Mouse (Mus musculus): ENCODE results near the gene Efcab5. TPM values are rescaled to one million over a fixed set of nuclear protein-coding genes. Genes with fewer than 3 reads are reported as not detected.
A peak's percentile ranks its signal among the peaks of the same experiment; 100 is the strongest.
"Not testable (repeated sequence)": the region's sequence is repeated elsewhere in the genome, so short reads cannot be mapped to it uniquely, and the experiment has no call there.

Gene Efcab5
- polyA plus RNA-seq, 1 experiment from 2014 or later, result 0.37 TPM

- no peaks in the 10 kb centered on the region for H3K4me1 ChIP-seq (ENCODE audit: control insufficient read depth, insufficient read depth, low read length)
- H3K27me3 ChIP-seq (ENCODE audit: control insufficient read depth, insufficient read depth, low read length), result no peaks in the 10 kb centered on the region
- H3K4me3 ChIP-seq (replicated peaks; ENCODE audit: low read length), result no peak overlapping the region
- 0 out of 2 replicates have a peak, but pooled peaks cover 3% of the 10 kb centered on the region for H3K9me3 ChIP-seq (replicated peaks; ENCODE audit: control insufficient read depth, low read length)
- ATAC-seq (ENCODE audit: insufficient read depth, low FRiP score), result no peak
- H3K27ac ChIP-seq (ENCODE audit: low read length), result no peak overlapping the region
- no peak overlapping the region for H3K4me2 ChIP-seq (ENCODE audit: low read depth, low read length)
- no peak overlapping the region for H3K9ac ChIP-seq (ENCODE audit: low read length)
- 90% methylated on average over 6 of the region's 6 CpGs for WGBS
- H3K36me3 ChIP-seq (ENCODE audit: control insufficient read depth, insufficient read depth, low read length), result no peaks in the 10 kb centered on the region
These were observed 38.0 kb downstream of the Efcab5 start for GRCm38 (mm10) chr11:77150806-77151205.

GRCm38 (mm10) chr11:77149783-77150630, 38.8 kb downstream of the Efcab5 start:
- H3K4me1 ChIP-seq (ENCODE audit: control insufficient read depth, insufficient read depth, low read length); H3K4me3 ChIP-seq (replicated peaks; ENCODE audit: low read length); H3K27me3 ChIP-seq (ENCODE audit: control insufficient read depth, insufficient read depth, low read length); H3K27ac ChIP-seq (ENCODE audit: low read length); H3K4me2 ChIP-seq (ENCODE audit: low read depth, low read length); H3K9me3 ChIP-seq (replicated peaks; ENCODE audit: control insufficient read depth, low read length); H3K36me3 ChIP-seq (ENCODE audit: control insufficient read depth, insufficient read depth, low read length); H3K9ac ChIP-seq (ENCODE audit: low read length): not testable (repeated sequence)
- 56% methylated on average over 21 of the region's 22 CpGs for whole genome bisulfite sequencing
- ATAC-seq (ENCODE audit: insufficient read depth, low FRiP score), result peak; percentile 76; the same call in 1 of the 2 replicates

- no peak for ATAC-seq (ENCODE audit: insufficient read depth, low FRiP score)
- Histone ChIP-seq H3K9ac (ENCODE audit: low read length) (no peak overlapping the region), H3K4me3 (replicated peaks; ENCODE audit: low read length) (no peak overlapping the region), H3K4me1 (ENCODE audit: control insufficient read depth, insufficient read depth, low read length) (no peaks in the 10 kb centered on the region), H3K36me3 (ENCODE audit: control insufficient read depth, insufficient read depth, low read length) (no peaks in the 10 kb centered on the region), H3K27me3 (ENCODE audit: control insufficient read depth, insufficient read depth, low read length) (no peaks in the 10 kb centered on the region), H3K27ac (ENCODE audit: low read length) (no peak overlapping the region), H3K4me2 (ENCODE audit: low read depth, low read length) (no peak overlapping the region), H3K9me3 (replicated peaks; ENCODE audit: control insufficient read depth, low read length) (0 out of 2 replicates have a peak, but pooled peaks cover 3% of the 10 kb centered on the region)
- 84% methylated on average over 2 of the region's 2 CpGs for WGBS
These were observed 40.0 kb downstream of the Efcab5 start for GRCm38 (mm10) chr11:77148774-77149173.

GRCm38 (mm10) chr11:77147753-77148152, 41.0 kb downstream of the Efcab5 start:
- no peaks in the 10 kb centered on the region for H3K27me3 ChIP-seq (ENCODE audit: control insufficient read depth, insufficient read depth, low read length)
- no peak for ATAC-seq (ENCODE audit: insufficient read depth, low FRiP score)
- no peaks in the 10 kb centered on the region for H3K36me3 ChIP-seq (ENCODE audit: control insufficient read depth, insufficient read depth, low read length)

GRCm38 (mm10) chr11:77145423-77145822, 43.3 kb downstream of the Efcab5 start:
- 0 out of 2 replicates have a peak, but pooled peaks cover 3% of the 10 kb centered on the region for H3K9me3 ChIP-seq (replicated peaks; ENCODE audit: control insufficient read depth, low read length)
- no peak overlapping the region for H3K27ac ChIP-seq (ENCODE audit: low read length)
- no peak overlapping the region for H3K4me2 ChIP-seq (ENCODE audit: low read depth, low read length)
- no peaks in the 10 kb centered on the region for H3K36me3 ChIP-seq (ENCODE audit: control insufficient read depth, insufficient read depth, low read length)
- H3K4me1 ChIP-seq (ENCODE audit: control insufficient read depth, insufficient read depth, low read length), result no peaks in the 10 kb centered on the region
- no peak overlapping the region for H3K4me3 ChIP-seq (replicated peaks; ENCODE audit: low read length)
- no peak for ATAC-seq (ENCODE audit: insufficient read depth, low FRiP score)
- no peak overlapping the region for H3K9ac ChIP-seq (ENCODE audit: low read length)
- WGBS, result 37% methylated on average over 4 of the region's 4 CpGs
- H3K27me3 ChIP-seq (ENCODE audit: control insufficient read depth, insufficient read depth, low read length), result no peaks in the 10 kb centered on the region

More at GRCm38 (mm10) chr11:77147753-77148152, 41.0 kb downstream of the Efcab5 start:
- 94% methylated on average over 3 of the region's 3 CpGs for WGBS
- H3K27ac ChIP-seq (ENCODE audit: low read length), result no peak overlapping the region
- no peak overlapping the region for H3K9ac ChIP-seq (ENCODE audit: low read length)
- H3K9me3 ChIP-seq (replicated peaks; ENCODE audit: control insufficient read depth, low read length), result 0 out of 2 replicates have a peak, but pooled peaks cover 3% of the 10 kb centered on the region
- no peak overlapping the region for H3K4me3 ChIP-seq (replicated peaks; ENCODE audit: low read length)
- H3K4me2 ChIP-seq (ENCODE audit: low read depth, low read length), result no peak overlapping the region
- H3K4me1 ChIP-seq (ENCODE audit: control insufficient read depth, insufficient read depth, low read length), result no peaks in the 10 kb centered on the region

- Histone ChIP-seq H3K27me3 (ENCODE audit: control insufficient read depth, insufficient read depth, low read length) (no peaks in the 10 kb centered on the region), H3K4me3 (replicated peaks; ENCODE audit: low read length) (no peak overlapping the region), H3K27ac (ENCODE audit: low read length) (no peak overlapping the region), H3K4me2 (ENCODE audit: low read depth, low read length) (no peak overlapping the region), H3K9ac (ENCODE audit: low read length) (no peak overlapping the region), H3K36me3 (ENCODE audit: control insufficient read depth, insufficient read depth, low read length) (no peaks in the 10 kb centered on the region), H3K9me3 (replicated peaks; ENCODE audit: control insufficient read depth, low read length) (no peaks in the 10 kb centered on the region), H3K4me1 (ENCODE audit: control insufficient read depth, insufficient read depth, low read length) (no peaks in the 10 kb centered on the region)
- WGBS, result 75% methylated on average over 6 of the region's 6 CpGs
- no peak for ATAC-seq (ENCODE audit: insufficient read depth, low FRiP score)
These were observed 46.8 kb downstream of the Efcab5 start for GRCm38 (mm10) chr11:77141938-77142337.

- Histone ChIP-seq H3K4me3 (replicated peaks; ENCODE audit: low read length) (no peak overlapping the region), H3K9ac (ENCODE audit: low read length) (no peak overlapping the region), H3K27ac (ENCODE audit: low read length) (no peak overlapping the region), H3K36me3 (ENCODE audit: control insufficient read depth, insufficient read depth, low read length) (no peaks in the 10 kb centered on the region), H3K4me1 (ENCODE audit: control insufficient read depth, insufficient read depth, low read length) (no peaks in the 10 kb centered on the region), H3K9me3 (replicated peaks; ENCODE audit: control insufficient read depth, low read length) (no peaks in the 10 kb centered on the region), H3K4me2 (ENCODE audit: low read depth, low read length) (no peak overlapping the region), H3K27me3 (ENCODE audit: control insufficient read depth, insufficient read depth, low read length) (no peaks in the 10 kb centered on the region)
- no peak for ATAC-seq (ENCODE audit: insufficient read depth, low FRiP score)
- whole genome bisulfite sequencing, result 82% methylated on average over 6 of the region's 6 CpGs
These were observed 48.8 kb downstream of the Efcab5 start for GRCm38 (mm10) chr11:77139976-77140375.

- no peak for ATAC-seq (ENCODE audit: insufficient read depth, low FRiP score)
- H3K9ac ChIP-seq (ENCODE audit: low read length), result no peak overlapping the region
- H3K27ac ChIP-seq (ENCODE audit: low read length), result no peak overlapping the region
- H3K4me2 ChIP-seq (ENCODE audit: low read depth, low read length), result no peak overlapping the region
- no peaks in the 10 kb centered on the region for H3K27me3 ChIP-seq (ENCODE audit: control insufficient read depth, insufficient read depth, low read length)
- 93% methylated on average over 4 of the region's 4 CpGs for WGBS
- H3K4me1 ChIP-seq (ENCODE audit: control insufficient read depth, insufficient read depth, low read length), result no peaks in the 10 kb centered on the region
- no peaks in the 10 kb centered on the region for H3K36me3 ChIP-seq (ENCODE audit: control insufficient read depth, insufficient read depth, low read length)
- H3K9me3 ChIP-seq (replicated peaks; ENCODE audit: control insufficient read depth, low read length), result no peaks in the 10 kb centered on the region
- no peak overlapping the region for H3K4me3 ChIP-seq (replicated peaks; ENCODE audit: low read length)
These were observed 55.3 kb downstream of the Efcab5 start for GRCm38 (mm10) chr11:77133450-77133849.

- H3K27ac ChIP-seq (ENCODE audit: low read length), result no peak overlapping the region
- H3K4me3 ChIP-seq (replicated peaks; ENCODE audit: low read length), result no peak overlapping the region
- 67% methylated on average over 3 of the region's 3 CpGs for WGBS
- no peaks in the 10 kb centered on the region for H3K4me1 ChIP-seq (ENCODE audit: control insufficient read depth, insufficient read depth, low read length)
- H3K4me2 ChIP-seq (ENCODE audit: low read depth, low read length), result no peak overlapping the region
- no peaks in the 10 kb centered on the region for H3K36me3 ChIP-seq (ENCODE audit: control insufficient read depth, insufficient read depth, low read length)
- no peak overlapping the region for H3K9ac ChIP-seq (ENCODE audit: low read length)
- ATAC-seq (ENCODE audit: insufficient read depth, low FRiP score), result no peak
- no peaks in the 10 kb centered on the region for H3K27me3 ChIP-seq (ENCODE audit: control insufficient read depth, insufficient read depth, low read length)
- no peaks in the 10 kb centered on the region for H3K9me3 ChIP-seq (replicated peaks; ENCODE audit: control insufficient read depth, low read length)
These were observed 56.2 kb downstream of the Efcab5 start for GRCm38 (mm10) chr11:77132580-77132979.
